Mouse (Mus musculus): ENCODE measurements around the gene Tulp1.
"Not testable (repeated sequence)": the region's sequence is repeated elsewhere in the genome, so short reads cannot be mapped to it uniquely, and the experiment has no call there.

Gene Tulp1

DNA sequence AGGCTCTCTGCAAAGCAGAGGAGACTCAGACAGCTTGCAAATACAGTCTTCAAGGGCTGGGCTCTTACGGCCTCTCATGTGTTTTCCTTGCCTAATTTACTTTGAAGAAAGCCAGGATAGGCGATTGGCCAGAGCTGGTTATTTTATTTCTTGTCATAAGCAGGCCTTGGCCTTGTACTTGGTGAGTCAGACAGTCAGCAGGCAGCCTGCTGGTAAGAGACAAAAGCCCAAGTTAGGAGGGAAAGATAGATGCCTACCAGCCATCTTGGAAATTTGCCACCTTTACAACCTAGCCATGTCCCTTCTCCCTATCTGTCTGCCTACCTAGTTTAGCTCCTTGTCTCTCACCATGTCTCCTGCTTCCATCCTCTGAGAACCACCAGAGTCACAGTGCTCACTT lies 6.3 kb upstream of the Tulp1 start:
- in situ Hi-C loops (cut with MboI, MseI): loop anchor here in 1 of 2 experiments (10.0 kb wide), 1 partner anchor 1306 kb away; no protein-coding TSS in a partner anchor

- in situ Hi-C loops (cut with MboI, MseI): no loop called here
Observed at GRCm38 (mm10) chr17:28369056-28369455, 4.0 kb upstream of the Tulp1 start.

DNA sequence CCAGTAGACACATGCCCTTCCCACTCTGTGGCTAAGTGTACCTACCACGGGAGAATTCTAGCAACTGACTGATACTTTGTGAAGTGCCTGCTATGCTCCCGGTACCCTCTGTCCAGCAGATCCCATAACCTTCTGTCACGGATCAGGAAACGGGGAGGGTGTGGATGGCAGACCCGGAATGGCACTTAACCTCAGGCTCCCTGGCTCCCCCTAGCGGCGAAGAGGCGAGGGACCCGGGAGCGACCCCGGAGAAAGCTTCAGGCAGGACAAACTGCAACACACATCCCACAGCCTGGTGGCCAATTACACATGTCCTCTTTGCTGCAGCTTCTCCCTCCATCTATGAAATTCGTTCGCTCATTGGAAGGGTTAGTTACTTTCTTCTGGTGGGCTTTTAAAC lies 3.4 kb upstream of the Tulp1 start:
- in situ Hi-C loops (cut with MboI, MseI): no loop called here

- in situ Hi-C loops (cut with MboI, MseI): no loop called here
Observed at GRCm38 (mm10) chr17:28363507-28363906, 1.5 kb downstream of the Tulp1 start.

DNA sequence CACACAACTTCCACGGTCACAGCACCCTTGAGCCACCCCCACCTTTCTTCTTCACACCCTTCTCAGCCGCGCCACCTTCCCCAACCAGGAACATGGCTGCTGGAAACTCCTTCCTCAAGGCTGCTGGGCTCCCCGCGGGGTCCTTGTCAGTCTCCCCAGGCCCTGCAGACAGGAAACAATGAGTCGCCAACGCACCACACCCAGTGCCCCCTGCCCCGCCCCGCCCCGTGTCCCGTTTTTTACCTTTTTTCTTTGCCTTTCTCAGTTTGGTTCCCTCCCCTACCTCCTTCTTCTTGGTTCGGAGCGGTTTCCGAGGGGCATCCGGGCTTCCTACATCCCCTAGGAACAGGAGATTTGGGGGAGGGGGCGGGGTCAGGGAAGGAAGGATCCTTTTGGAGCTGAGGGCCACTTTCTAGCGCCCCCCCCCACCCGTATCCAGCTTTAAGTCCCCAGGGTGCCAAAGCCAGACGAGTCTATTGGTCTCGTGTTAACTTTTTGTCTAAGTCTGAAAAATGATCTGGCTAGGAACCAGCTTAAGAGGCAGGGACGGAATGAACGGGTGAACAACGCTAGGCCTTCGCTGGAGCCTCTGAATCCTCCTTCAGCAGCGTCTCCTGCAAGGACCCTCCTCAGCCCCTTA lies 2.2 kb downstream of the Tulp1 start:
- in situ Hi-C loops (cut with MboI, MseI): no loop called here

DNA sequence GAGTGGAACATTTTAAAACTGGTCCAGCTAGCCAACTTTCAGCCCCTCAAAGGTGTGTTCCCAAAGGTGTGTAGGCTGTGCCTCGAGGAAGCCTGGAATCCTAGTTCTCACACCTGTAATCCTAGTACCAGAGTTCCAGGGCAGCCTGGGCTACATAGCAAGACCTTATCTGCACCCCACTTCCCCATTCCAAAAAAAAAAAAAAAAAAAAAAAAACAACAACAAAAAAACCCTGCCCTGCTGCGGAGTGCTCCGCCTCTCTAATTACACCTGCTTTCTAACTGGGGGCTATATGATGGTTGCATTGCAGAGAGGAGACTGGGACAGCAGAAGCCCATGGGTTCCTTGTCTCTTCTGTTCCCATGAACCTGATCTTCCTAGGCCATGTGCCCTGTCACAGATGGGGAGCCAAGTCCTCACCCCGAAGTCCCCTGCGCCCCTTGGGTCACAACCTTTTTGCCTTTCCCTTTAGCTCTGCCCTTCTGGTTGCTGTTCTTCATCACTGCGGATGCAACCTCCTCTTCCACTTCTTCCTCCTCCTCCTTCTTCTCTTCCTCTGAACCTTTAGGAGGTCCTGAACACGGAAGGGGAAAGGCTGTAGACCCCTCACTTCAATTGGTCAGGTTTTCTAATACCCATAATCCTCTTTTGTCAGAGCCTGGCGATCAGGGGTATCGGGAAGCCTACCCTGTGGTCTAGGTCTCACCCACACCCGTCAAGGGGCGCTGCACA lies 2.9 kb downstream of the Tulp1 start:
- in situ Hi-C loops (cut with MboI, MseI): no loop called here

GRCm38 (mm10) chr17:28360531-28361277 lies 4.3 kb downstream of the Tulp1 start:
- in situ Hi-C loops (cut with MboI, MseI): no loop called here

DNA sequence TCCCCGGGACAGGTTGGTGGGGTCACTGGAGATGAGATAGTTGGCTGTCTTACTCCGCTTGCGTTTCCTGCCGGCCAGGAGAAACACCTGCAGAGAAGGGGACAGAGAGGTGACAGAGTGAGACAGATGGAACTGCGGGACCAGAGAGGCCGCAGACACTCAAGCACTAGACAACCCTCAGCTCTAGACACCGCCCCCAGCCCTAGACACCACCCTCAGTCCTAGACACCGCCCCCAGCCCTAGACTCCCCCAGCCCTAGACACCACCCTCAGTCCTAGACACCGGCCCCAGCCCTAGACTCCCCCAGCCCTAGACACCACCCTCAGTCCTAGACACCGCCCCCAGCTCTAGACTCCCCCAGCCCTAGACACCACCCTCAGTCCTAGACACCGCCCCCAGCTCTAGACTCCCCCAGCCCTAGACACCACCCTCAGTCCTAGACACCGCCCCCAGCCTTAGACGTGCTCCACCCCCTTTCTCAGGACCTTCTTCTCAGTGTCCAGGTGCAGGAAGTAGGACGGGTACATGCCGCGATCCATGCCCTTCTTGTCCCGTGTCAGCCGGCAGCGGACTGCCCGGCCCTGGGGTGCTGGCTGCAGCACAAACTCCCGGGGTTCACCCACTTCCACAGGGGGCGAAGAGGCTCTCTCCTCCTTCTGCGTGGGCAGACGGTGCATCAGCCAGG lies 6.3 kb downstream of the Tulp1 start:
- in situ Hi-C loops (cut with MboI, MseI): not testable (repeated sequence)

- in situ Hi-C loops (cut with MboI, MseI): no loop called here
Observed at GRCm38 (mm10) chr17:28355871-28356270, 9.2 kb downstream of the Tulp1 start.

DNA sequence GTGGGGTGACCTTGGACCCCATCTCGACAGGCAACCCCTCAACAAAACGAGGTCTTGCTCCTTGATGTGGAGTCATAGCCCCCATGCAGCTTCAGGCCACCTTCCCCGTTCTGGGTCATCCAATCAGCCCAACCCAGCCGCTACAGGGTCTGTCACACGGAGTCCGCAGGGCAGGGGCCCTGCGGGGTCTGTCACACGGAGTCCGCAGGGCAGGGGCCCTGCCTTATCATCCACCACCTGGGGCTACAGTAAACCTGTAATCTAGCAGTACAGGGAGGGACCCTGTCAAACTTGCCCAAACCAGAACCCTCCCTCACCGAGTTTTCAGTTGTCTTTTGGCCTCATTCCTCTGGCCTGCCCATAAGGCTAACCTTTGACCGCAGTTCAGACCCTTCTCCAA lies 13.0 kb downstream of the Tulp1 start:
- in situ Hi-C loops (cut with MboI, MseI): no loop called here

DNA sequence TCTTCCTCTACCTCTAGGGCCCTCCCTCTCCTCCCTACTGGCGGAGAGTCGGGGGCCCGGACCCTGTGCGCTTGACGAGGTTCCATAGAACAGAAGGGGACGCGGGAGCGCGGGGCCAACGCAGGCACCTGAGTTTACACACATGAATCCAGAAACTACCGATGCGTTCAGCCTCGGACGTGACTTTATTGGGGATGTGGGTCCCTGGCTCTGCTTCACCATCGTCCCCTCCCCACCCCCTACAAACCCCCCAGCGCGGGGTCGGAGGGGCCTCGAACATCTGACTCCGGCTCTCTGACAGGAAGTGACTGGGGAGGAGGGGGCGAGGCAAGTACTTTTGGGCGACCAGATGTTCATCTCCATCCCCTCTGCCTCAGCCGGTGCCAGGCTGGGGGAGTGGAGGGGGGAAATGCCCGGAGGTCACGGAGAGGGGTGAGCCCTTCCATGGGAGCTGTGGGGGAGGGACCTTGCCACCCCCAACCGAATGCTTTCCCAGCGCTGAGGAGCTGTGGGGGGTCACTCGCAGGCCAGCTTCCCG lies 13.6 kb downstream of the Tulp1 start:
- in situ Hi-C loops (cut with MboI, MseI): no loop called here

DNA sequence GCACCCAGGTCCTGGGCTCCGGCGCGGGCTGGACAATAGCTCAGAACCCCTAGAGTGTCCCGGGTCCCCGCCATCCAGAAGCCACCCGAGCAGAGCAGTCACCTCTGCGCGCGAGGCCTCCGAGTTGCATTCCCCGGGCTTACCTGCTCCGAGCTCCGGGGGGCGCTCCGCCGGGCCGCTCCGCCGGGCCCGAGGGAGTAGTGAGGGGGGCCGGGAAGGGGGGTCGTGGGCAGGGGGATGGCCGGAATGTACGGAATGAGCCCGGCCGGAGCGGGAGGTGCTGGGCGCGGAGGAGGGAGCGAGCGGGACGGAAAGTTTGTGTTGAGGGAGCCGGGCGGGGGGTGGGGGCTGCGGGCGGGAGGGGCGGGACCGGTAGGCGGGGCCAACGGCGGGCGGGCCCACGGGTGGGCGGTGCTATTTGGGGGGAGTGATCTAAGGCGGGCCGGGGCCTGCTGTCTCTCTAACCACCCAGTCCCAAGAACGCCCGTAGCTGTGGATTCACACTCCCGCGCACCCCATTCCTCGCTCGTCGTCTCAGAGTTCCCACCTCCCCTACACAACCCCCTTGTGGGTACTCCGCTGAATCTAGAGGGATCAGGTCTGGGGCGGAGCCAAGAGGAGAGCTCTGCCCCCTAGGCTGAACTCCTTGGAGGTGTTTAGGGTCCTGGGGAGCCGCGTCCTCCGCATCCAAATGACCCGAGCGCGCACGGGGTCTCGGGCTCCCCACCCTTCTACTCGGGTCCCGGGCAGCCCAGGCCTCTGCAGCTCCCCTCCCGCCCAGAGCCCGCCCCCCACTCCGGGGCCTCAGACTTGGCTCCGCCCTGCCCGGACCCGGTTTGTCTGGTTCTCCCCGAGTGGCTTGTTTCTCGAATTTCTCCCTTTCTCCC lies 14.3 kb downstream of the Tulp1 start, which contains the start of gene Tead3:
Gene Tead3 (minus strand): TSS at position 352 of the 887 bp plus-strand sequence.
- in situ Hi-C loops (cut with MboI, MseI): no loop called here

DNA sequence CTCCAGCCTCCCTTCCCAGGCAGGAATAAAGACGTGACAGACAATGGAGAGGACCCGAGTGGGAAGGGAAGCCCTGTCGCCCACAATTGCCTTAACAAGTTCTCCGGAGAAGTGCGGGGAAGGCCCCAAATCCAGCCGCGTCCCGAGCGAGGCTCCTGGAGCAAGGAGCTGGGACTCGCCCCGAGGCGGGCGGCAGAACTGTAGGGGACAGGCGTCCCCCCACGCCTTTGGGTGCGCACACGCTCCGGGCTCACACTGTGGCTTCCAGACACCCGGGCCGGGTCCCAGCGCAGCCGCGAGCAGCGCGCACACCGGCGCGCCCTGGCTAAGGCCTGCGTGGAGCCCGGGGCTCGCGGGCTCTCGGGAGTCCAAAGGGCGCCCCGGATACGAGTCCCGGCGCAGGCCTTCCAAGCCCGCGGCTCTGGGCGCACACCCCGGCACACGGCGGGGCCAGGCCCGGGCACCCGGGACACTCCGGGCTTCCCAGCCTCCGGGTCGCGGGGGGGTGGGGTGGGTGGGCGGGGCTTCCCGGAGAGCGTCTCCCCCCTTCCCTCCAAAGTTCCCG lies 15.0 kb downstream of the Tulp1 start:
- in situ Hi-C loops (cut with MboI, MseI): no loop called here

DNA sequence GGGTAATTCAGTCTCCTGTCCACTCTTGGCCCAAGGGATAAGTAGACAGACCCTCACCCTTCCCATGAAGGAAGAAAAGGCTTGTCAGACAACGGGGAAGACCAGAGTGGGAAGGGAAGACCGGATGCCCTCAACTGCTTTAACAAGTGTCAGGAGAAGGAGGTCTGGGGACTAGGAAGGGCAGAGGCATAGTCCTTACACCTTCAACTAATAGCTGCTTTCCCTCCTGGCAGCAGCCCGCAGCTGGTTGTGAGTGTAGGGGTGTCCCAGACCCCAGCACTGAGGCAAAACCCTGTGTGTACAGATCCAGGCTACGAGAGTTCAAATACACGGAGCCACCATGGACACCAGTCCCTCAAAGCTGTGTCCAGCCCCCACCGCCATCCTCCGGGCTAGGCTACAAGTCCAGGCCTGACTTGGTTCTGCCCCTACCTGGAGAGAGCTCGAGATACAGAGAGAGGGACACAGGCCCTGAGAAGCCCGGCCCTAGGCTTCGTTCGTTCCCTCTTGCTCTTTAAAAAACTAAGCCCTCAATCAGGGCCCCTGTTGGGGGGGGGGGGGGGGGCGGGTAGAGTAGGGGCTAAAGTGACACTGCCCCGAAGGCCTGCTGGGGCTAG lies 15.7 kb downstream of the Tulp1 start:
- in situ Hi-C loops (cut with MboI, MseI): no loop called here

GRCm38 (mm10) chr17:28348211-28348610 lies 16.8 kb downstream of the Tulp1 start:
- in situ Hi-C loops (cut with MboI, MseI): no loop called here

DNA sequence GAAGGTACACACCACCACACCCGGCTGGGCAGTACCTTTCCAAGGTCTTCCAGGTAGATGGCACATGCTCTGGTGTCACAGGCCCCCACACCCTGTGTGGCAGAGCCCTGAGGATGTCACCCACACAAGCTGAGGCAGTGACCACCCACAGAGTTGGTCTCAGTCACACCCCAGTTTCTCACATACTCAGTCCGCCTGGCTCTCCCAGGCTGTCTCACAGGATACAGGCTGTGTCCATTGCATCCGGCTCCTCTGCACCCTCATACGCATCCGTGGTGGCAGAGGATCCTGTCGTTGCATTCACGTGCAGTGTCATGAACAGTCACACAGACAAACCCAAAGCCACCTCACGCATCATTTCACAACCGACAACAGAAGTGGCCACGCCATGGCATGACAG lies 17.7 kb downstream of the Tulp1 start:
- in situ Hi-C loops (cut with MboI, MseI): no loop called here

DNA sequence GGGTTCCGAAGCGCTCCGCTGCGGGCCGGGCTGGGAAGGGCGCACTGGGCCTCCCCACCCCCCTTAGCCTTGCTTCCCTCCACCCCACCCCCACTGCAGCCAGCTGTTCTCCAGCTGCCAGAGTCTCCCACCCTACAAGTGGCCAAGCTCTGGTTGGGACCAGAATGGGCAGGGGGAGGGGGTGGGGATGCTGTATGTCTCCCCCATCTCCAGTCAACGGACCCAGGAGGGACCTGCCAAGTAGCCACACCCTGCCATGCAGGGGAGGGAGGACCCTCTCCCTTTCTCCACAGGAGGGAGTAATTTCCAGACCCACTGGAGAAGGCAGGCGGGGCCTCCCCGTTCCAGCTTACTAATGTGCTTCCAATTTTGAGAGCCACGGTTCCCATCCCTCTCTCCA lies 19.1 kb downstream of the Tulp1 start:
- in situ Hi-C loops (cut with MboI, MseI): no loop called here

DNA sequence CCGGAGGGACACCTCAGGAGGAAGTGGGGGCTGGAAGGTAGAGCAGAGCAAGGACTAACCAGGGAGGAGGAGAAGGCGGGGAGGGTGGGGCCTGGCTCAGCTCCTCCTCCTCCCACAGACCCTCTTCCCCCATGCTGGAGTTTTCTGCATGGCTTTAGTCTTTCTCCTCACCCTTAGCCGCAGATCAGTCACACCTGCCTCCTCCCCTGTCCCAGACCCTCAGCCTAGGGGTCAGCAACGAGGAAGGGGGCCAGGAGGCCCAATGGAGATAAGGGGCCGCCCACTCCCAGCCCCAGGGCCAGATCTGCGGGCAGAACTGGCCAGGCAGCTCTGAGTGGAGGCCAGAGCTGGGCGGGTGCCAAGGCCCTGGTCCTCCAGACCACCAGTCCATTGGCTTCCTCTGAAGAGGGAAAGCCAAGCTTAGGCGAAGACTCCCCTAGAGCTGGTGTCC lies 19.7 kb downstream of the Tulp1 start:
- in situ Hi-C loops (cut with MboI, MseI): no loop called here

DNA sequence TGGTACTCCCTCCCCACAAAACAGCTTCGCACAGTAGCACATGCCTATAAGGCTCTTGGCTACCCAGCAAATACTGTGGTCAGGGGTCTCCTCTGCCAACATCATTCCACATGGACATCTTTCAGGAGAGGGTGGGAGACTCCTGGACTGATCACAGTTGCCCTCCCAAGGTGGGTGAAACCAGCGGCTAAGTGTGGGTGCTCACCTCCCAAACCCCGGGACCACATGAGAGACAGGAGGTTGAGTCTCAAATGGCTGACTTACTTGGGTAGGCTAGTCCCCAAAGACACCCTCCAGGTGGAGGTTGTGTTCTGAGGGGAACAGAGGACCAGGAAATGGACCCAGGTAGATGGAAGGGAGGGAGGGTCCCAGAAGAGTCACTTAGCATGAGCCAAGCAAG lies 20.4 kb downstream of the Tulp1 start:
- in situ Hi-C loops (cut with MboI, MseI): no loop called here

Measured in T-helper 17 cell (primary cell).